Mouse (Mus musculus) embryonic facial prominence, embryonic 12.5 days (tissue): ENCODE results near the gene Qk. TPM values are rescaled to one million over a fixed set of nuclear protein-coding genes. Genes with fewer than 3 reads are reported as not detected.

Experiments used
- ATAC-seq: fragments of 200-750 bp; cut with Nextera tagmentation; 2 replicates; pipeline ENCODE4 v1.8.0; 2017; ENCODE audit not compliant: insufficient number of reproducible peaks, insufficient read depth, low FRiP score, low TSS enrichment
- H3K27ac ChIP-seq: fragments of 300-500 bp; sonication (generic); 2 replicates; pipeline ENCODE4 v1.5.1; 2016; ENCODE audit warnings: mild to moderate bottlenecking
- H3K27me3 ChIP-seq: fragments of 300-500 bp; sonication (generic); 2 replicates; pipeline ENCODE4 v1.6.1; 2016; ENCODE audit warnings: mild to moderate bottlenecking, moderate library complexity
- H3K36me3 ChIP-seq: fragments of 300-500 bp; sonication (generic); 2 replicates; pipeline ENCODE4 v1.6.1; 2016; ENCODE audit warnings: mild to moderate bottlenecking
- H3K4me1 ChIP-seq: fragments of 300-500 bp; sonication (generic); 2 replicates; pipeline ENCODE4 v1.6.1; 2016
- H3K4me2 ChIP-seq: fragments of 300-500 bp; sonication (generic); replicated peaks from 2 replicates; pipeline ENCODE4 v1.6.1; 2016; ENCODE audit warnings: mild to moderate bottlenecking, moderate library complexity
- H3K4me3 ChIP-seq: fragments of 300-500 bp; sonication (generic); 2 replicates; pipeline ENCODE4 v1.5.1; 2016; ENCODE audit warnings: mild to moderate bottlenecking
- H3K9ac ChIP-seq: fragments of 300-500 bp; sonication (generic); 2 replicates; pipeline ENCODE4 v1.6.1; 2016; ENCODE audit warnings: mild to moderate bottlenecking, moderate library complexity
- H3K9me3 ChIP-seq: fragments of 300-500 bp; sonication (generic); 2 replicates; pipeline ENCODE4 v1.6.1; 2016; ENCODE audit warnings: mild to moderate bottlenecking, moderate library complexity
- WGBS: fragments of 180-500 bp; shearing (Covaris S2); methylation state at CpG from one replicate; pipeline ENCODE4 v1.1.7; 2016; 5-methylcytosine and 5-hydroxymethylcytosine counted together
- polyA plus RNA-seq: library from polyadenylated mRNA; unstranded; fragments of >200 nt; fragmentation: Nextera tagmentation; extraction: Ambion mirVana; gene quantifications from 2 replicates; pipeline ENCODE4 v1.2.1, GENCODE M21; 2016

Gene Qk
- 27.5 and 29.1 TPM in 2 replicates for polyA plus RNA-seq

DNA sequence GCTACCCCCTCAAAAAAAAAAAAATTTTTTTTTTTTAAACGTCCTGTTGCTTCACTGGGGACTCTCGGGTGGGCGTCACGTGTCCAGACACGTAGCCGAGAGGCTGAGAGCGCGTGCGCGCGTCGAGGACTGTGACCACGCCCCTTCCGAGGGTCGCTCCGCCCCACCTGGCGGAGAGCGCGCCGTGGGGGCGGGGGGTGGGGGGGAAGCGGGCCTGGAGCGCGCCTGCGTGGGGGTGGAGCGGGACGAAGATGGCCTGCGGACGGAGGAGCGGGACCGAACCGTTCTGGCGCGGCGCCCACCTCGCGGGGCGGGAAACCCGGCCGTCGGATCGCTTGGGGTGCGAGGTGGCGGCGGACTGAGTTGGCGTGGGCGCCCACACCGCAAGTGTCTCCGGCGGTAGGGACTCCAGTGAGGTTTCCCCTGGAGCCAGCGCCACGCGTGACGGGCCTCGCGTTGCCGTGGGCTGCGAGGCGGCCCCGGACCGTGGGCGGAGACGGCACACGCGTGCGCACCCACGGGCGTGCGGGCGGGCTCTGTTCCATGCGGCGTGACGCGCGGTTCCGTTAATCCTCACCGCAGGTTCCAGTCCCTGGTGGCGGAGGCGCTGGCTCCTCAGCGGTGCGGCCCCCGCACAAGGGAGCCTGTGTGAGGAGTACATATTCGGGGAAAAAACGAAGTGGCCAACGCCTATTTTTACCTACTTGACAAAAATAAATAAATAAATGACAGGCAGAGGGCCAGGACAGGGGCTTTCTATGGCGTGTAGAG lies at the start of gene Qk:
Gene Qk (minus strand): TSS at position 170 of the 771 bp plus-strand sequence.
- peak; percentile 76 for ATAC-seq
- peak within 1 kb of the TSS; percentile 86 for H3K4me3 ChIP-seq
- H3K36me3 ChIP-seq = no peaks in the 10 kb centered on the region
- H3K9ac ChIP-seq = peak within 1 kb of the TSS; percentile 99
- under 1% methylated on average over 85 of the region's 86 CpGs for WGBS
- no peaks in the 10 kb centered on the region for H3K9me3 ChIP-seq
- H3K4me1 ChIP-seq = peaks cover 4% of the 10 kb centered on the region
- H3K27me3 ChIP-seq = no peaks in the 10 kb centered on the region
- H3K27ac ChIP-seq = peak within 1 kb of the TSS; percentile 98
- peak within 1 kb of the TSS; percentile 52 for H3K4me2 ChIP-seq

- Histone ChIP-seq H3K4me2 (no peak overlapping the region), H3K27ac (no peak overlapping the region), H3K9ac (no peak overlapping the region), H3K4me1 (0 out of 2 replicates have a peak, but pooled peaks cover 5% of the 10 kb centered on the region), H3K9me3 (no peaks in the 10 kb centered on the region), H3K36me3 (no peaks in the 10 kb centered on the region), H3K27me3 (no peaks in the 10 kb centered on the region), H3K4me3 (no peak overlapping the region)
- ATAC-seq = no peak
- 68% methylated on average over 5 of the region's 5 CpGs for WGBS
These were observed 47.4 kb upstream of the Qk start for GRCm38 (mm10) chr17:10367044-10367443.

- no peak for ATAC-seq
- H3K9ac ChIP-seq = no peak overlapping the region
- H3K9me3 ChIP-seq = no peaks in the 10 kb centered on the region
- H3K4me3 ChIP-seq = no peak overlapping the region
- 81% methylated on average over 4 of the region's 4 CpGs for WGBS
- no peaks in the 10 kb centered on the region for H3K27me3 ChIP-seq
- H3K4me2 ChIP-seq = no peak overlapping the region
- H3K4me1 ChIP-seq = 0 out of 2 replicates have a peak, but pooled peaks cover 5% of the 10 kb centered on the region
- no peak overlapping the region for H3K27ac ChIP-seq
- no peaks in the 10 kb centered on the region for H3K36me3 ChIP-seq
These were observed 46.9 kb upstream of the Qk start for GRCm38 (mm10) chr17:10366577-10366976.

DNA sequence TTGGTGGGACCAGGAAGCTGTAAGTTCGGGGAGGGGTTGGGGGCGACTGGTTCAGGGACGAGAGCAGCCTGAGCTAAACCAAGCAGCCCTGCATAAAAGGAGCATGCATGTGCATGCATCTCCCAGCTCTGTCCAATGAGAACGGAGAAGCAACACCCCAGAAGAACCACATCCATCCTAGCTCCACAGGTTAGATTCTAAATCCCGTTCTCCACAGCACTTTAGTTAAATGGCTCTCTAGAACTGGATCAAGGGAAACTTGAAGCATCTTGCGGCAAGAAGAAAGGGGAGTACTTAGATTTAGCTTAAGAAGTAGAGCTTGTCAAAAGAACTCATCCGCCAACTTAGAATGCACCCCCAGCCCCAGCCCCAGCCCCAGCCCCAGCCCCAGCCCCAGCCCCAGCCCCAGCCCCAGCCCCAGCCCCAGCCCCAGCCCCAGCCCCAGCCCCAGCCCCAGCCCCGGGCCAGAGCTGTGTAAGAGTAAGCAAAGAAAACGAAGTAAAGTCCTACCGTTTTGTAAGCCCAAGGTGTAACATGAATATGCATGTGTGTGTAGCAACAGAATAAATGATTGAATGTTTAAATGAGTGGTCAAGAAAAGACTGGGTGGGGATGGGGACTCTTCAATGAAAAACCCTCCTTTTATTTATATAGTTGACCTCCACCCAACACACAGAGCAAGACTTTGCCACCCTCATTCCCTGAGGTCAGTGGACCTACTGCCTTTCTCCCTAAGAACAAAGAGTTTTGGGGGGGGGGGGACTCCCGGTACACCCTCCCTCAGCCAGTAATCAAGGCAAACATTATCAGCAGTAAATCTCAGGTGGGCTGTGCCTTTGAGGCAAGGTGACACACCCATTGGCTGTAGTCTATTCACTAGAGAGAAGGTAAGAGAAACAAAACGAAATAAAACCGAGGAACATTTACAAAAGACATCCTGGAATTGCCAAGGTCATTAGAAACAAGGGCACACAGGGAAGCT lies 46.1 kb upstream of the Qk start:
- Histone ChIP-seq H3K9me3 (no peaks in the 10 kb centered on the region), H3K9ac (no peak overlapping the region), H3K27me3 (no peaks in the 10 kb centered on the region), H3K4me1 (0 out of 2 replicates have a peak, but pooled peaks cover 5% of the 10 kb centered on the region), H3K36me3 (no peaks in the 10 kb centered on the region), H3K4me2 (no peak overlapping the region), H3K4me3 (no peak overlapping the region), H3K27ac (no peak overlapping the region)
- ATAC-seq = no peak
- 69% methylated on average over 13 of the region's 13 CpGs for WGBS

- WGBS = 80% methylated on average over 3 of the region's 3 CpGs
- Histone ChIP-seq H3K36me3 (no peaks in the 10 kb centered on the region), H3K4me1 (no peaks in the 10 kb centered on the region), H3K4me3 (no peak overlapping the region), H3K9ac (no peak overlapping the region), H3K27ac (no peak overlapping the region), H3K9me3 (no peaks in the 10 kb centered on the region), H3K4me2 (no peak overlapping the region), H3K27me3 (no peaks in the 10 kb centered on the region)
- no peak for ATAC-seq
These were observed 43.5 kb upstream of the Qk start for GRCm38 (mm10) chr17:10363151-10363550.

- Histone ChIP-seq H3K27me3 (no peaks in the 10 kb centered on the region), H3K4me3 (no peak overlapping the region), H3K36me3 (no peaks in the 10 kb centered on the region), H3K4me1 (no peaks in the 10 kb centered on the region), H3K9me3 (no peaks in the 10 kb centered on the region), H3K4me2 (no peak overlapping the region), H3K27ac (no peak overlapping the region), H3K9ac (no peak overlapping the region)
- whole genome bisulfite sequencing = 90% methylated on average over 7 of the region's 7 CpGs
- ATAC-seq = no peak
These were observed 42.2 kb upstream of the Qk start for GRCm38 (mm10) chr17:10361882-10362291.

- Histone ChIP-seq H3K4me2 (no peak overlapping the region), H3K27me3 (no peaks in the 10 kb centered on the region), H3K4me3 (no peak overlapping the region), H3K9ac (no peak overlapping the region), H3K9me3 (no peaks in the 10 kb centered on the region), H3K27ac (no peak overlapping the region), H3K4me1 (peaks cover 3% of the 10 kb centered on the region; the same call in 1 of the 2 replicates), H3K36me3 (no peaks in the 10 kb centered on the region)
- ATAC-seq = no peak
- WGBS = 79% methylated on average over 4 of the region's 4 CpGs
These were observed 41.1 kb upstream of the Qk start for GRCm38 (mm10) chr17:10360738-10361137.

GRCm38 (mm10) chr17:10359466-10359865 lies 39.8 kb upstream of the Qk start:
- no peak overlapping the region for H3K4me2 ChIP-seq
- ATAC-seq = no peak
- no peaks in the 10 kb centered on the region for H3K36me3 ChIP-seq
- WGBS = 49% methylated on average over 14 of the region's 14 CpGs
- peaks cover 4% of the 10 kb centered on the region; the same call in 1 of the 2 replicates for H3K4me1 ChIP-seq
- H3K27me3 ChIP-seq = no peaks in the 10 kb centered on the region
- no peak overlapping the region for H3K9ac ChIP-seq
- no peak overlapping the region for H3K4me3 ChIP-seq
- H3K27ac ChIP-seq = no peak overlapping the region
- no peaks in the 10 kb centered on the region for H3K9me3 ChIP-seq

DNA sequence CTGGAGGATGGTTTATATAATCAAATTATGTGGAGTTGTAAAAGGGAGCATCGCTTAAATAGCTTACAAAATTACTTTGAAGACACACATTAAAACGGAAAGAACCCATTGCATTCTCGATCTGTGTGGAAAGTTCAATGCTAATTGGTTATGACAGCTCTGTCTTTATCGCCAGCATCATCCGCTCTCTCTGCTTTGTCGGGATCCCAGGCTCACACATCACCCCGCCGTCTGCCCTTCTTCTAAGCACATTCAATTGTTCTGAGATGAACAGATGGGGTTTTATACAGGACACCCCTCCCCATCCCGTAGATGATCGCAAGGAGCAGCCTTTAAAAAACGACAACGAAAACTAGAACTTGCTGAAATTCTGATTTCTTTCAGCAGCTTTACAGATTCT lies 37.7 kb upstream of the Qk start:
- H3K4me3 ChIP-seq = no peak overlapping the region
- H3K4me1 ChIP-seq = peaks cover 4% of the 10 kb centered on the region; the same call in 1 of the 2 replicates
- ATAC-seq = no peak
- H3K9ac ChIP-seq = no peak overlapping the region
- WGBS = 80% methylated on average over 12 of the region's 12 CpGs
- no peaks in the 10 kb centered on the region for H3K9me3 ChIP-seq
- no peak overlapping the region for H3K27ac ChIP-seq
- H3K36me3 ChIP-seq = no peaks in the 10 kb centered on the region
- H3K27me3 ChIP-seq = no peaks in the 10 kb centered on the region
- H3K4me2 ChIP-seq = no peak overlapping the region

DNA sequence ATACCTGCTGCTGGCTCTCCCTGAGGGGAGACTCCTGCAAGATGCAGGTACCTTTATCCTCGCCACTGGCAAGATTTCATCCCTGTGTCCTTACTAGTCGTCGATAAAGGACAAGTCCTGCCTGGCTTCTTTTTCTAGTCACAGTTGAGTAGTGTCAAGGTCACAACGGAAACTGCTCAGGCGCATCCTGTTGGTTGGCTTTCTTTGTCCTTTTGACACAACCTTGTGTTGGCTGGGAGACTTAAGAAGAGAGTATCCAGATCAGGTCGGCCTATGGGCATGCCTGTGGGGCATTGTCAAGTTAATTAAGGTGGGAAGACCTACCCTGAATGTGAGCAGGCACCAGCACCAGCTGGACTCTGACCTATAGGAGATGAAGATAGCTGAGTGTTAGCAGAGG lies 36.6 kb upstream of the Qk start:
- H3K27ac ChIP-seq = no peak overlapping the region
- no peak overlapping the region for H3K9ac ChIP-seq
- no peak overlapping the region for H3K4me2 ChIP-seq
- WGBS = 46% methylated on average over 6 of the region's 6 CpGs
- H3K36me3 ChIP-seq = no peaks in the 10 kb centered on the region
- no peak overlapping the region for H3K4me3 ChIP-seq
- H3K4me1 ChIP-seq = peaks cover 4% of the 10 kb centered on the region; the same call in 1 of the 2 replicates
- ATAC-seq = 0 out of 2 replicates have a peak, but pooled peaks have one; percentile 10
- H3K27me3 ChIP-seq = no peaks in the 10 kb centered on the region
- H3K9me3 ChIP-seq = no peaks in the 10 kb centered on the region

DNA sequence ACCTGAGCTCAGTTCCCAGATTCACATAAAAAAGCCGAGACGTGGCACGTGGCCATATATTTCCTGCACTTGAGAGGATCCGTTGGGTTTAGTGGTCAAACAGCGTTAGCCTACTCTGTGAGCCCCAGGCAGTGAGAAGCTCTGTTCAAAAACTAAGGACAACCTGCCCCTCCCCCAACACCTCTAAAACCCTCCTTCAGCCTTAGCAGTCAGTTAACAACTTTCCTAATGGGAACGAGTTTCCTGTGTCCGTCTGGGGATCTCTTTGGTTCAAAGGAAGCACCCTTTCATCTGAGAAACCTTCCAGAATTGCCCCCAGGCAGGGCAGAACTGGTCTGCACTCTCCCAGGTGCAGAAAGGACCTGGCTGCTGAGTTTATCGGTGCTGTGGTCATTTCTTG lies 36.1 kb upstream of the Qk start:
- Histone ChIP-seq H3K4me3 (no peak overlapping the region), H3K27me3 (no peaks in the 10 kb centered on the region), H3K9ac (no peak overlapping the region), H3K36me3 (no peaks in the 10 kb centered on the region), H3K9me3 (no peaks in the 10 kb centered on the region), H3K27ac (no peak overlapping the region), H3K4me1 (peaks cover 4% of the 10 kb centered on the region; the same call in 1 of the 2 replicates), H3K4me2 (no peak overlapping the region)
- ATAC-seq = no peak
- WGBS = 20% methylated on average over 8 of the region's 8 CpGs
